Mouse (Mus musculus) kidney, postnatal 0 days (tissue): ENCODE results near the gene Tagln3. TPM values are rescaled to one million over a fixed set of nuclear protein-coding genes. Genes with fewer than 3 reads are reported as not detected.
A peak's percentile ranks its signal among the peaks of the same experiment; 100 is the strongest.

Experiments used
- ATAC-seq: fragments of 200-750 bp; cut with Nextera tagmentation; replicated peaks from 2 replicates; pipeline ENCODE4 v1.8.0; 2017; ENCODE audit warnings: low read depth, moderate number of reproducible peaks, moderate TSS enrichment, moderate library complexity; ENCODE audit not compliant: low FRiP score
- DNase-seq: peaks from one replicate; pipeline ENCODE4 v3.0.0-alpha.2; 2016; ENCODE audit warnings: low spot score
- H3K27ac ChIP-seq: fragments of 300-500 bp; sonication (generic); 2 replicates; pipeline ENCODE4 v1.5.1; 2014; ENCODE audit warnings: mild to moderate bottlenecking
- H3K27me3 ChIP-seq: fragments of 300-500 bp; sonication (generic); 2 replicates; pipeline ENCODE4 v1.6.1; 2014; ENCODE audit warnings: low read length, mixed read lengths; ENCODE audit not compliant: insufficient read depth
- H3K36me3 ChIP-seq: fragments of 300-500 bp; sonication (generic); 2 replicates; pipeline ENCODE4 v1.6.1; 2014; ENCODE audit warnings: low read length, mixed read lengths; ENCODE audit not compliant: insufficient read depth
- H3K4me1 ChIP-seq: fragments of 300-500 bp; sonication (generic); replicated peaks from 2 replicates; pipeline ENCODE4 v1.6.1; 2014; ENCODE audit warnings: antibody characterized with exemption, low read length, mixed read lengths; ENCODE audit not compliant: insufficient read depth
- H3K4me2 ChIP-seq: fragments of 300-500 bp; sonication (generic); 2 replicates; pipeline ENCODE4 v1.6.1; 2014; ENCODE audit warnings: mild to moderate bottlenecking, low read length, moderate library complexity, mixed read lengths
- H3K4me3 ChIP-seq: fragments of 300-500 bp; sonication (generic); replicated peaks from 2 replicates; pipeline ENCODE4 v1.5.1; 2014; ENCODE audit warnings: low read depth, low read length
- H3K9ac ChIP-seq: fragments of 300-500 bp; sonication (generic); 2 replicates; pipeline ENCODE4 v1.6.1; 2014; ENCODE audit warnings: low read depth, low read length
- H3K9me3 ChIP-seq: fragments of 300-500 bp; sonication (generic); replicated peaks from 2 replicates; pipeline ENCODE4 v1.6.1; 2016; ENCODE audit warnings: low read length, inconsistent platforms, mixed read lengths
- CTCF ChIP-seq: IDR thresholded peaks from 2 replicates; pipeline ENCODE4 v1.5.1; 2016; ENCODE audit warnings: antibody characterized with exemption, low read depth, mild to moderate bottlenecking, moderate library complexity
- WGBS: fragments of 180-500 bp; shearing (Covaris S2); extraction: QIAGEN DNeasy Blood & Tissue Kit; methylation state at CpG from one replicate; pipeline ENCODE4 v1.1.7; 2014; 5-methylcytosine and 5-hydroxymethylcytosine counted together
- polyA plus RNA-seq: library from polyadenylated mRNA; unstranded; fragments of >200 nt; fragmentation: Nextera tagmentation; extraction: Ambion mirVana; gene quantifications from 2 replicates; pipeline ENCODE4 v1.2.1, GENCODE M21; 2015

Gene Tagln3
- polyA plus RNA-seq, 1 experiment from 2014 or later, result 1.9 TPM

- Histone ChIP-seq H3K4me2 (no peak overlapping the region), H3K4me1 (no peaks in the 10 kb centered on the region), H3K27ac (no peak overlapping the region), H3K4me3 (no peak overlapping the region), H3K36me3 (no peaks in the 10 kb centered on the region), H3K9ac (no peak overlapping the region), H3K9me3 (no peaks in the 10 kb centered on the region), H3K27me3 (no peaks in the 10 kb centered on the region)
- WGBS, result 60% methylated on average over 7 of the region's 7 CpGs
- DNase-seq (peak; percentile 44), ATAC-seq (peak; percentile 21)
- peak; percentile 71 for TF ChIP-seq CTCF
Measured at GRCm38 (mm10) chr16:45711263-45711662, 13.1 kb downstream of the Tagln3 start.

GRCm38 (mm10) chr16:45699301-45699700 is 25.1 kb downstream of the Tagln3 start:
- Histone ChIP-seq H3K27ac (no peak overlapping the region), H3K27me3 (no peaks in the 10 kb centered on the region), H3K4me1 (no peaks in the 10 kb centered on the region), H3K4me3 (no peak overlapping the region), H3K4me2 (no peak overlapping the region), H3K9ac (no peak overlapping the region), H3K36me3 (no peaks in the 10 kb centered on the region), H3K9me3 (no peaks in the 10 kb centered on the region)
- TF ChIP-seq CTCF, result no peak
- WGBS, result 69% methylated on average over 5 of the region's 5 CpGs
- ATAC-seq (no peak), DNase-seq (no peak)

GRCm38 (mm10) chr16:45697996-45698395 is 26.4 kb downstream of the Tagln3 start:
- Histone ChIP-seq H3K27ac (no peak overlapping the region), H3K27me3 (no peaks in the 10 kb centered on the region), H3K4me3 (no peak overlapping the region), H3K9me3 (no peaks in the 10 kb centered on the region), H3K4me2 (no peak overlapping the region), H3K36me3 (no peaks in the 10 kb centered on the region), H3K4me1 (no peaks in the 10 kb centered on the region), H3K9ac (no peak overlapping the region)
- TF ChIP-seq CTCF, result no peak
- no peak for ATAC-seq
- WGBS, result 81% methylated on average over 6 of the region's 6 CpGs
- no peak for DNase-seq

GRCm38 (mm10) chr16:45695445-45696160 is 28.8 kb downstream of the Tagln3 start:
- H3K4me2 ChIP-seq, result no peak overlapping the region
- no peaks in the 10 kb centered on the region for H3K36me3 ChIP-seq
- 79% methylated on average over 9 of the region's 9 CpGs for WGBS
- H3K9ac ChIP-seq, result no peak overlapping the region
- no peaks in the 10 kb centered on the region for H3K9me3 ChIP-seq
- no peaks in the 10 kb centered on the region for H3K4me1 ChIP-seq
- H3K27me3 ChIP-seq, result no peaks in the 10 kb centered on the region
- DNase-seq (no peak), ATAC-seq (no peak)
- TF ChIP-seq CTCF, result no peak
- H3K27ac ChIP-seq, result no peak overlapping the region
- no peak overlapping the region for H3K4me3 ChIP-seq

- Histone ChIP-seq H3K4me3 (no peak within 1 kb of the TSS), H3K9ac (no peak within 1 kb of the TSS), H3K27ac (no peak within 1 kb of the TSS), H3K27me3 (no peaks in the 10 kb centered on the region), H3K36me3 (no peaks in the 10 kb centered on the region), H3K4me2 (no peak within 1 kb of the TSS), H3K4me1 (no peaks in the 10 kb centered on the region), H3K9me3 (no peaks in the 10 kb centered on the region)
- TF ChIP-seq CTCF, result no peak
- ATAC-seq (no peak), DNase-seq (no peak)
- 57% methylated on average over 10 of the region's 10 CpGs for WGBS
Measured at GRCm38 (mm10) chr16:45693558-45693957, 30.9 kb downstream of the Tagln3 start, which contains the start of gene Tmprss7. TSS of gene Tmprss7 (minus strand) at chr16:45693658.

GRCm38 (mm10) chr16:45692851-45693250 is 31.6 kb downstream of the Tagln3 start:
- no peak for ATAC-seq
- TF ChIP-seq CTCF, result no peak
- WGBS, result 83% methylated on average over 3 of the region's 3 CpGs

More at GRCm38 (mm10) chr16:45692851-45693250, 31.6 kb downstream of the Tagln3 start:
- no peak for DNase-seq
- no peak overlapping the region for H3K4me3 ChIP-seq
- no peaks in the 10 kb centered on the region for H3K4me1 ChIP-seq
- H3K9ac ChIP-seq, result no peak overlapping the region
- no peaks in the 10 kb centered on the region for H3K9me3 ChIP-seq
- H3K4me2 ChIP-seq, result no peak overlapping the region
- no peaks in the 10 kb centered on the region for H3K36me3 ChIP-seq
- H3K27me3 ChIP-seq, result no peaks in the 10 kb centered on the region
- H3K27ac ChIP-seq, result no peak overlapping the region
